8 mouse cellular contexts compared by ENCODE assay signal in genomic region chr5:127243611-127244010, GRCm38 (mm10). TPM values are rescaled to one million over a fixed set of nuclear protein-coding genes. Genes with fewer than 3 reads are reported as not detected.
A peak's percentile ranks its signal among the peaks of the same experiment; 100 is the strongest.
DNase-seq lines count a peak whose midpoint lies in the region; ATAC-seq and TF ChIP-seq lines count a peak whose summit lies in the region.

No protein-coding gene starts in this region.

- no peak for ATAC-seq in hindbrain, embryonic 12.5 days (ENCODE audit: low FRiP score)
- no peak for ATAC-seq in neural tube, embryonic 11.5 days (ENCODE audit: insufficient read depth, low FRiP score, low TSS enrichment)
- no peak for ATAC-seq in megakaryocyte progenitor cell, adult 5-6 weeks (replicated peaks; ENCODE audit: poor library complexity)

- H3K27ac ChIP-seq in left cerebral cortex, adult 2 months, result no peak overlapping the region
- H3K27ac ChIP-seq in hindbrain, embryonic 12.5 days, result no peak overlapping the region
- H3K27ac ChIP-seq in neural tube, embryonic 11.5 days (ENCODE audit: low read depth, low read length), result no peak overlapping the region

- peaks cover 5% of the 10 kb centered on the region; the same call in 1 of the 2 replicates for H3K9me3 ChIP-seq in hindbrain, embryonic 12.5 days (replicated peaks)
- no peaks in the 10 kb centered on the region for H3K9me3 ChIP-seq in neural tube, embryonic 11.5 days (ENCODE audit: control insufficient read depth, low read length)

- WGBS in hindbrain, embryonic 12.5 days, result 7% methylated on average over 13 of the region's 13 CpGs
- 8% methylated on average over 13 of the region's 13 CpGs for WGBS in neural tube, embryonic 11.5 days

- peaks cover 48% of the 10 kb centered on the region for H3K27me3 ChIP-seq in hindbrain, embryonic 12.5 days
- no peaks in the 10 kb centered on the region; the same call in 1 of the 2 replicates for H3K27me3 ChIP-seq in neural tube, embryonic 11.5 days (ENCODE audit: control insufficient read depth, insufficient read depth, low read length)

- H3K4me1 ChIP-seq in hindbrain, embryonic 12.5 days, result peaks cover 30% of the 10 kb centered on the region
- peaks cover 12% of the 10 kb centered on the region for H3K4me1 ChIP-seq in neural tube, embryonic 11.5 days (ENCODE audit: control insufficient read depth, insufficient read depth, low read length)

- no peaks in the 10 kb centered on the region for H3K36me3 ChIP-seq in hindbrain, embryonic 12.5 days
- no peaks in the 10 kb centered on the region for H3K36me3 ChIP-seq in neural tube, embryonic 11.5 days (ENCODE audit: control insufficient read depth, insufficient read depth, low read length)

- peak overlapping the region; percentile 40 for H3K4me3 ChIP-seq in left cerebral cortex, adult 2 months
- peak overlapping the region; percentile 66 for H3K4me3 ChIP-seq in hindbrain, embryonic 12.5 days
- H3K4me3 ChIP-seq in neural tube, embryonic 11.5 days (ENCODE audit: low read depth, low read length), result peak overlapping the region; percentile 70

- H3K9ac ChIP-seq in hindbrain, embryonic 12.5 days, result peak overlapping the region; percentile 66; the same call in 1 of the 2 replicates
- peak overlapping the region; percentile 56 for H3K9ac ChIP-seq in neural tube, embryonic 11.5 days (ENCODE audit: low read length)

- H3K4me2 ChIP-seq in hindbrain, embryonic 12.5 days (replicated peaks), result peak overlapping the region; percentile 85
- peak overlapping the region; percentile 85 for H3K4me2 ChIP-seq in neural tube, embryonic 11.5 days (ENCODE audit: low read depth)

- TF ChIP-seq CTCF in left cerebral cortex, adult 2 months (IDR thresholded peaks at IDR 0.05), result no peak

- DNase-seq in left cerebral cortex, adult 2 months (ENCODE audit: extremely low spot score in 1 of 2, low spot score in 2 of 2), result peak in 1 of 2 experiments; percentile 14
- DNase-seq in left cerebral cortex, postnatal 10 days (ENCODE audit: extremely low spot score in 1 of 2, low spot score in 2 of 2), result no peak
- DNase-seq in embryo, embryonic 10.5 days (ENCODE audit: low spot score), result peak; percentile 31
- DNase-seq in neural tube, embryonic 11.5 days (ENCODE audit: low spot score), result no peak
- DNase-seq in left cerebral cortex, postnatal 14 days (ENCODE audit: low spot score in 2 of 2), result no peak
- no peak for DNase-seq in thymus, postnatal 0 days (ENCODE audit: low spot score)

- intact Hi-C loops in left cerebral cortex, adult 2 months (cut with DNase I), result loop anchor here (5.0 to 10.0 kb wide), 3 partner anchors 124 to 1261 kb away; no protein-coding TSS in a partner anchor
- intact Hi-C loops in left cerebral cortex, postnatal 10 days (cut with DNase I), result no loop called here
- intact Hi-C loops in left cerebral cortex, postnatal 14 days (cut with DNase I), result loop anchor here (5.0 kb wide), 1 partner anchor 1199 kb away; no protein-coding TSS in a partner anchor

RNA-seq across cellular contexts. Expression of gene Tmem132c, which starts 2.0 kb away (rescaled TPM):
- total RNA-seq in left cerebral cortex, adult 2 months (2021), result 1 to 10 TPM; 6.2 to 9.5 TPM
- total RNA-seq in left cerebral cortex, postnatal 10 days (2021), result 1 to 10 TPM; 7.8 to 7.9 TPM
- polyA plus RNA-seq in hindbrain, embryonic 12.5 days (2016; fragmentation: Nextera tagmentation; extraction: Ambion mirVana), result 30.6 and 33.9 TPM in 2 replicates
- polyA plus RNA-seq in neural tube, embryonic 11.5 days (2014; fragmentation: Nextera tagmentation; extraction: Ambion mirVana), result 24.6 and 25.2 TPM in 2 replicates
- 1 to 10 TPM; 6.5 to 6.6 TPM for total RNA-seq in left cerebral cortex, postnatal 14 days (2021)
- not detected in 2 replicates for total RNA-seq in megakaryocyte progenitor cell, adult 5-6 weeks (2015)
- not detected in 2 replicates for total RNA-seq in megakaryocyte progenitor cell, adult 5-6 weeks (2017)
- 0.26 and 0.51 TPM in 2 replicates for polyA plus RNA-seq in thymus, postnatal 0 days (2015; fragmentation: Nextera tagmentation; extraction: Ambion mirVana)

Comparison
In these comparisons a context has a peak if more than half of its experiments do, and no peak if none do; other contexts are left out.
1. RNA of gene Tmem132c, which starts 2.0 kb away (total RNA-seq): 6.2 to 9.5 TPM in left cerebral cortex, adult 2 months, 7.8 to 7.9 TPM in left cerebral cortex, postnatal 10 days and 6.5 to 6.6 TPM in left cerebral cortex, postnatal 14 days; not detected in megakaryocyte progenitor cell, adult 5-6 weeks; every median in the first group is over 4 times any median in the second.
2. Peak in every context shown above with its lines, with median percentiles within 50 percentile points of each other: H3K4me3 ChIP-seq.